ENCODE assay signal across 9 mouse cellular contexts in the genomic region with DNA sequence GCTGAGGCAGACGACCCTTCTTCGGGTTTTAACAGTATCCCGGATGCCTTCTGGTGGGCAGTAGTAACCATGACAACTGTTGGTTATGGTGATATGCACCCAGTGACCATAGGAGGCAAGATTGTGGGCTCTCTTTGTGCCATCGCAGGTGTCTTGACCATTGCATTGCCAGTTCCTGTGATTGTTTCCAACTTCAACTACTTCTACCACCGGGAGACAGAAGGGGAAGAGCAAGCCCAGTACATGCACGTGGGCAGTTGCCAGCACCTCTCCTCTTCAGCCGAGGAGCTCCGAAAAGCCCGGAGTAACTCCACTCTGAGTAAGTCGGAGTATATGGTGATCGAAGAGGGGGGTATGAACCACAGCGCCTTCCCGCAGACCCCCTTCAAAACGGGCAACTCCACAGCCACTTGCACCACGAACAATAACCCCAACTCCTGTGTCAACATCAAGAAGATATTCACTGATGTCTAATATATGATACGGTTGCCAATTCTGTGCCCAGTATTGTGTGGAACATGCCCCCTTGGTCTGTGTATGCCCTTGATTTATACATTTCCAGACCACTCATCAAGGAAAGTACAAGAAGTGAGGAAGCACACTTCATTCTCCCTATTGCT. TPM values are rescaled to one million over a fixed set of nuclear protein-coding genes. Genes with fewer than 3 reads are reported as not detected.
DNase-seq lines count a peak whose midpoint lies in the region; ATAC-seq lines count a peak whose summit lies in the region.
"Had no signal": no experiment of that assay in that cellular context is flagged by ENCODE, and none has a peak within 500 bp of the region (broad histone marks: within the 10 kb centered on the region; RNA-seq: fewer than 3 reads in every experiment).

No protein-coding gene starts in this region.

- peak overlapping the region; percentile 81; the same call in 1 of the 2 replicates for H3K4me3 ChIP-seq in heart, embryonic 10.5 days
- H3K4me3 ChIP-seq in heart, embryonic 11.5 days (ENCODE audit: low read depth, low read length): no peak overlapping the region
- peak overlapping the region; percentile 66 for H3K4me3 ChIP-seq in forebrain, embryonic 11.5 days (ENCODE audit: low read depth, low read length)
- no peak overlapping the region for H3K4me3 ChIP-seq in limb, embryonic 11.5 days (ENCODE audit: low read depth, low read length)
- H3K4me3 ChIP-seq in neural tube, embryonic 12.5 days: peak overlapping the region; percentile 77

- WGBS in heart, embryonic 10.5 days: 76% methylated on average over 16 of the region's 16 CpGs
- 68% methylated on average over 16 of the region's 16 CpGs for WGBS in heart, embryonic 11.5 days (ENCODE audit: insufficient replicate concordance)
- 86% methylated on average over 16 of the region's 16 CpGs for WGBS in forebrain, embryonic 11.5 days
- 78% methylated on average over 16 of the region's 16 CpGs for WGBS in limb, embryonic 11.5 days
- 74% methylated on average over 16 of the region's 16 CpGs for WGBS in neural tube, embryonic 12.5 days

- no peak overlapping the region for H3K4me2 ChIP-seq in heart, embryonic 11.5 days
- peak overlapping the region; percentile 84 for H3K4me2 ChIP-seq in forebrain, embryonic 11.5 days (ENCODE audit: low read depth, low read length, severe bottlenecking)
- H3K4me2 ChIP-seq in limb, embryonic 11.5 days (ENCODE audit: low read depth, severe bottlenecking): 0 out of 2 replicates have a peak overlapping the region, but pooled peaks have one; percentile 93
- H3K4me2 ChIP-seq in neural tube, embryonic 12.5 days (replicated peaks): peak overlapping the region; percentile 80

- ATAC-seq in heart, embryonic 11.5 days (replicated peaks; ENCODE audit: insufficient number of reproducible peaks, low FRiP score, low TSS enrichment): no peak
- ATAC-seq in forebrain, embryonic 11.5 days (replicated peaks; ENCODE audit: low FRiP score): no peak
- no peak for ATAC-seq in limb, embryonic 11.5 days (ENCODE audit: insufficient number of reproducible peaks, low FRiP score, low TSS enrichment, low read depth)
- no peak for ATAC-seq in neural tube, embryonic 12.5 days (ENCODE audit: low FRiP score, low read depth)

- H3K9me3 ChIP-seq in heart, embryonic 10.5 days: no peaks in the 10 kb centered on the region
- H3K9me3 ChIP-seq in heart, embryonic 11.5 days (replicated peaks; ENCODE audit: control insufficient read depth, low read length): no peaks in the 10 kb centered on the region
- H3K9me3 ChIP-seq in forebrain, embryonic 11.5 days (ENCODE audit: control insufficient read depth, low read length): no peaks in the 10 kb centered on the region; the same call in 1 of the 2 replicates
- H3K9me3 ChIP-seq in limb, embryonic 11.5 days (ENCODE audit: control insufficient read depth, low read length): no peaks in the 10 kb centered on the region
- no peaks in the 10 kb centered on the region for H3K9me3 ChIP-seq in neural tube, embryonic 12.5 days

- no peak for DNase-seq in heart, embryonic 10.5 days (ENCODE audit: low spot score)
- peak; percentile 64 to 65 for DNase-seq in B cell, adult 2 months
- no peak for DNase-seq in forebrain, embryonic 11.5 days (ENCODE audit: low spot score)
- no peak for DNase-seq in limb, embryonic 11.5 days (ENCODE audit: low spot score)
- DNase-seq in adrenal gland, postnatal 14 days: no peak
- no peak for DNase-seq in urinary bladder, postnatal 10 days (ENCODE audit: low spot score)

- H3K4me1 ChIP-seq in heart, embryonic 10.5 days: peaks cover 17% of the 10 kb centered on the region
- no peaks in the 10 kb centered on the region; the same call in 1 of the 2 replicates for H3K4me1 ChIP-seq in heart, embryonic 11.5 days (ENCODE audit: control insufficient read depth, insufficient read depth, low read length)
- H3K4me1 ChIP-seq in forebrain, embryonic 11.5 days (replicated peaks; ENCODE audit: control insufficient read depth, insufficient read depth, low read length): peaks cover 8% of the 10 kb centered on the region; the same call in 1 of the 2 replicates
- no peaks in the 10 kb centered on the region for H3K4me1 ChIP-seq in limb, embryonic 11.5 days (ENCODE audit: control insufficient read depth, insufficient read depth, low read length)
- H3K4me1 ChIP-seq in neural tube, embryonic 12.5 days: peaks cover 19% of the 10 kb centered on the region

- H3K36me3 ChIP-seq in heart, embryonic 10.5 days: no peaks in the 10 kb centered on the region
- H3K36me3 ChIP-seq in heart, embryonic 11.5 days (ENCODE audit: control insufficient read depth, insufficient read depth, low read length): no peaks in the 10 kb centered on the region
- H3K36me3 ChIP-seq in forebrain, embryonic 11.5 days (ENCODE audit: control insufficient read depth, insufficient read depth, low read length): no peaks in the 10 kb centered on the region
- no peaks in the 10 kb centered on the region for H3K36me3 ChIP-seq in limb, embryonic 11.5 days (ENCODE audit: control insufficient read depth, insufficient read depth, low read length)
- no peaks in the 10 kb centered on the region for H3K36me3 ChIP-seq in neural tube, embryonic 12.5 days
- H3K36me3 ChIP-seq: G1E had no signal

- peaks cover 28% of the 10 kb centered on the region for H3K27me3 ChIP-seq in heart, embryonic 10.5 days (ENCODE audit: insufficient read depth, poor library complexity, severe bottlenecking)
- peaks cover 22% of the 10 kb centered on the region for H3K27me3 ChIP-seq in heart, embryonic 11.5 days (ENCODE audit: control insufficient read depth, insufficient read depth, low read length)
- H3K27me3 ChIP-seq in forebrain, embryonic 11.5 days (ENCODE audit: control insufficient read depth, insufficient read depth, low read length): no peaks in the 10 kb centered on the region
- H3K27me3 ChIP-seq in limb, embryonic 11.5 days (ENCODE audit: control insufficient read depth, insufficient read depth, low read length): peaks cover 6% of the 10 kb centered on the region; the same call in 1 of the 2 replicates
- H3K27me3 ChIP-seq in neural tube, embryonic 12.5 days (replicated peaks): 0 out of 2 replicates have a peak, but pooled peaks cover 7% of the 10 kb centered on the region

- no peak overlapping the region for H3K27ac ChIP-seq in heart, embryonic 10.5 days
- no peak overlapping the region for H3K27ac ChIP-seq in heart, embryonic 11.5 days (ENCODE audit: low read depth, low read length)
- H3K27ac ChIP-seq in forebrain, embryonic 11.5 days (ENCODE audit: low read depth, low read length): no peak overlapping the region
- H3K27ac ChIP-seq in limb, embryonic 11.5 days (replicated peaks; ENCODE audit: low read depth, low read length): no peak overlapping the region
- H3K27ac ChIP-seq in neural tube, embryonic 12.5 days: no peak overlapping the region

- no peak overlapping the region for H3K9ac ChIP-seq in heart, embryonic 11.5 days (ENCODE audit: low read depth, low read length)
- no peak overlapping the region for H3K9ac ChIP-seq in forebrain, embryonic 11.5 days (ENCODE audit: low read length)
- H3K9ac ChIP-seq in limb, embryonic 11.5 days (ENCODE audit: low read length): no peak overlapping the region
- H3K9ac ChIP-seq in neural tube, embryonic 12.5 days: no peak overlapping the region

RNA-seq across cellular contexts. Expression of gene Kcna3, which starts 1.7 kb away (rescaled TPM):
- 0.91 and 2.8 TPM in 2 replicates for polyA plus RNA-seq in heart, embryonic 10.5 days (2016; fragmentation: Nextera tagmentation; extraction: Ambion mirVana)
- 0.82 and 1.4 TPM in 2 replicates for polyA plus RNA-seq in heart, embryonic 11.5 days (2014; fragmentation: Nextera tagmentation; extraction: Ambion mirVana)
- polyA plus RNA-seq in forebrain, embryonic 11.5 days (2014; fragmentation: Nextera tagmentation; extraction: Ambion mirVana): 9.2 and 9.5 TPM in 2 replicates
- polyA plus RNA-seq in limb, embryonic 11.5 days (2014; fragmentation: Nextera tagmentation; extraction: Ambion mirVana): 2.2 TPM in 2 replicates
- polyA plus RNA-seq in neural tube, embryonic 12.5 days (2016; fragmentation: Nextera tagmentation; extraction: Ambion mirVana): 4.0 and 4.6 TPM in 2 replicates
- 0.74 and 2.9 TPM in 2 replicates for total RNA-seq in adrenal gland, postnatal 14 days (2021)
- total RNA-seq: G1E had no signal
- polyA plus RNA-seq: G1E had no signal

Comparison
In these comparisons a context has a peak if more than half of its experiments do, and no peak if none do; other contexts are left out.
1. H3K4me3 ChIP-seq: peak in heart, embryonic 10.5 days (single experiment), forebrain, embryonic 11.5 days (single experiment) and neural tube, embryonic 12.5 days (single experiment); none in heart, embryonic 11.5 days (single experiment) and limb, embryonic 11.5 days (single experiment).
2. DNase-seq: peak in B cell, adult 2 months (2 of 2); none in heart, embryonic 10.5 days (single experiment), forebrain, embryonic 11.5 days (single experiment), limb, embryonic 11.5 days (single experiment), adrenal gland, postnatal 14 days (single experiment) and urinary bladder, postnatal 10 days (single experiment).